Mouse (Mus musculus) left cerebral cortex, postnatal 10 days (tissue): ENCODE measurements at regions not wholly inside any gene's neighbourhood (a gene's known extent, or its start where the extent isn't known, plus 50 kb on each side); places are given as distances from the start of the nearest gene placed in this dataset.

Experiments used
- DNase-seq, 2 experiments: peaks; one replicate each; pipeline ENCODE4 v3.0.0; 2021 to 2022; ENCODE audit warnings: low spot score in 2 of 2, mixed read lengths in 1 of 2; ENCODE audit errors: extremely low spot score in 1 of 2
- intact Hi-C: fragments of 180-260 bp; cut with DNase I; formaldehyde crosslinking; loops from one replicate; pipeline ENCODE4 v1.15.1; 2025

DNA sequence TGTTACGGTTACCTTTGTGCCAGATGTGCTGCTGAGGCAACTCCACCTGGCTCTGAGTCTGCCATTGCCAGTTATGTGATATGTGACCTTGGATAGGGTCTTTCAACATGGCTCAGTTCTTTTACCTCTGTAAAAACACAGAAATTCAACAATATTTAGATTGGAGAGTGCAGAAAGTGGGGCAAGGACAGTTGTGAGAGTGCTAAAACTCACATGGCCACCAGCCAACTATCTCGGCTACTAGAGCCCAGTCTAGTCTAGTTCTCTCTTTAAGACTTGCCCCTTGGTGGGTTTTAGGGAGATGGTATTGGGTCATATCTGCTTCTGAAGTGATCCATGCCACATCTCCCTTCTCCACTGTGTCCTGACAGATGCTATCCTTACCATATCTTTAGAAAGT, 233.0 kb downstream of the Phf14 start:
- intact Hi-C loops: no loop called here
- DNase-seq: no peak

GRCm38 (mm10) chr6:12145216-12145615, 237.6 kb downstream of the Phf14 start:
- no peak for DNase-seq
- intact Hi-C loops: no loop called here

GRCm38 (mm10) chr6:12150613-12151333, 243.2 kb downstream of the Phf14 start:
- DNase-seq: no peak
- intact Hi-C loops: no loop called here

GRCm38 (mm10) chr6:12163971-12164370, 256.4 kb downstream of the Phf14 start:
- intact Hi-C loops: no loop called here
- DNase-seq: no peak

DNA sequence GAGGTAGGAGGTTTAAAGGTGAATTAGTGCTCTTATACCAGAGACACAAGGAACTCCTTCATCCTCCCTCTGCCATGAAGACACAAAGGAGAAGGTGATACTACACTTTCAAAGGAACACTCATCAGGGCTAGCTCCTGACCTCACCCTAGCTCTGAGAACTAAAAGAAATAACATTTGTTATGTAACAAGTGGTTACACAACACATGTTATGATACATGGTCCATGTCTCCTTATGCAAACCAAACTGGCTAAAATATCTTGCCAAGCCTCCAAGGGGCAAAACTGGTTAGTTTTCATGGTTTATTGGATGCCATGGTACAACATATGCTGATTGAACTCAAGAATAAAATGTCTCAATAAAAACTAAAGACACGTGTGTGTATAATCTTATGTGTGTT, 260.9 kb downstream of the Phf14 start:
- DNase-seq: no peak
- intact Hi-C loops: no loop called here

- intact Hi-C loops: no loop called here
- no peak for DNase-seq
These were observed 261.8 kb downstream of the Phf14 start for GRCm38 (mm10) chr6:12169431-12169830.

GRCm38 (mm10) chr6:12170722-12171121, 263.1 kb downstream of the Phf14 start:
- intact Hi-C loops: no loop called here
- no peak for DNase-seq

GRCm38 (mm10) chr6:12171189-12171588, 263.6 kb downstream of the Phf14 start:
- intact Hi-C loops: no loop called here
- DNase-seq: no peak

DNA sequence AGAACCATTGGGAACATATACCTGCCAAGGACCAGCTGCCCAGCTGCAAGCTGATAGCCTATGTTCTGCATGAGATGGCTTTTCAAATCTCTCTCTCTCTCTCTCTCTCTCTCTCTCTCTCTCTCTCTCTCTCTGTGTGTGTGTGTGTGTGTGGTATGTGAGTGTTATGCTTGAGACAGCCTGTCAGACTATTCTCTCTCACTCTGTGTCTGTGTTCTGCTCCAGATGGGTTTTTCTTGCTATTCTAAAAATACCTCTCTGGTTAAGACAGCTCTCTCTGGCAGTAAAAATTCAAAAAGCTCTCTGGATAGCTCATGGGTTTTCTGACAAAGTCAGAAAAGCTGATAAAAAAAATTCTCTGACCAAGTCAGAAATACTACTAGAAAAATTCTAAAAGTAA, 270.4 kb downstream of the Phf14 start:
- DNase-seq: peak in 1 of 2 experiments; percentile 45
- intact Hi-C loops: no loop called here

DNA sequence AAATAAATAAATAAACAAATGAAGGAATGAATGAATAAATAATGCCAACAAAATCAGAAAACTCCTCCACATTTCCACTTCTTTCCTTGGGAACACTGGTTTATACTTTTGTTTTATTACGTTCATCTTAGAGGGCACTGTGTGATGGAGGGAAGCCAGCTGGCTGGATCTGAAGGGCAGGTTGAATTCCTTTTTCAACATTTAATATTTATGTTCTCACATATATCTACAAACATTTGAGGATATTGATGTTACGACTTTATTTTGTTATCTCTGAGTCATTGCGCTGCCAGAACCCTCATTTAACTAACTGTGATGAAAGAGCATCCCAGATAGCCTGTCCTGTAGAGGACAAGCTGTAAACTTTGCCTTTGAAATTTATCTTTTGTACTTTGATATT, 273.3 kb downstream of the Phf14 start:
- intact Hi-C loops: no loop called here
- no peak for DNase-seq

GRCm38 (mm10) chr6:12210190-12210589, 302.6 kb downstream of the Phf14 start:
- intact Hi-C loops: no loop called here
- no peak for DNase-seq

DNA sequence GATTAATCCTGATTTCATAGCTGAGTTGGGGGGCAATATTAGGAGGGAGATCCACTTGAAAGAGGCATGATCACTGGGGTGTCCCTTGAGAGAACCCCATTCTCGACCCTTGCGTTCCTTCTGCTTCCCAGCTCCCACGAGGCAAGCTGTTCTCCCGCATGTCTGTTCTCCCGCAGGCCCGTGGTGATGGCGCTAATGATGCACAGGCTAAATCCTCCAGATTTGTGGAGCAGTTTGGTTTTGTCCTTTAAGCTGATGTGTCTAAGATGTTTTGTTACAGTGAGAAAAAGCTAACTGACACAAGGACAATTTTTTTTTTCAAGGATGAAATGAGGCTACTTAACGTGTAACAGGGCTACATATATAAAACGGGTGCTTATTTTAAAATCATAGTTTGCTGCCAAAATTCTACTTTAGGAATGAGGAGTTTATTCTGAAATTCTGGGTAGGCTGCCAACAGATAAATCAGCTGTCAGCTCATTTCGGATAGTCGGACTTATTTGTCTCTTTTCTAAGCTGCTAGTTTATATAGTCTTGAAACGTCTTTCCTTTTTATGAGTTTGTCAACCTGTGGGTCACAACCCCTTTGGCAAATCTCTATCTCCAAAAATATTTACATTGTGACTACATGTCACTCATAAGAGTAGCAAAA, 307.0 kb downstream of the Phf14 start:
- intact Hi-C loops: no loop called here
- peak in 1 of 2 experiments; percentile 9 for DNase-seq

GRCm38 (mm10) chr6:12215178-12215553, 307.6 kb downstream of the Phf14 start:
- intact Hi-C loops: no loop called here
- DNase-seq: no peak

- intact Hi-C loops: no loop called here
These were observed 336.5 kb downstream of the Phf14 start for GRCm38 (mm10) chr6:12244151-12244550.

DNA sequence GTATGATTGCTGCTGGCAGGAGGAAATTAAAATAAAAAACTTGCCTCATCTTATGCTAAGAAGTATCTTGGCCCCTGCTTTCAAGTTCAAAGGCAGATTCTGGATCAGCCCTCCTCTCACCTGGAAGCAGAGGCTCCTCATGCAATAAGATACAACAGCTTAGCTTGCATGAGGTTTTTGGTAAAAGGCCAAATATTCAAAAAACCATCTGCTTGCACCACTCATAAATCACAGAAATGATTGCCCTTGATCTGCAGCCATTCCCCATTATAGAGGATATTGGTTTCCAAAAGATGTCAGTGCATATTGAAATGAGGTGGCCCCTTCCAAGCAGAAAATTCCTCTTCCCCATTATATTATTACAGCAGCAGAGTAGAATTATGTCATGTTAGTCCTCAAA, 340.4 kb downstream of the Phf14 start:
- DNase-seq: no peak
- intact Hi-C loops: no loop called here

More at GRCm38 (mm10) chr6:12244151-12244550, 336.5 kb downstream of the Phf14 start:
- DNase-seq: no peak

DNA sequence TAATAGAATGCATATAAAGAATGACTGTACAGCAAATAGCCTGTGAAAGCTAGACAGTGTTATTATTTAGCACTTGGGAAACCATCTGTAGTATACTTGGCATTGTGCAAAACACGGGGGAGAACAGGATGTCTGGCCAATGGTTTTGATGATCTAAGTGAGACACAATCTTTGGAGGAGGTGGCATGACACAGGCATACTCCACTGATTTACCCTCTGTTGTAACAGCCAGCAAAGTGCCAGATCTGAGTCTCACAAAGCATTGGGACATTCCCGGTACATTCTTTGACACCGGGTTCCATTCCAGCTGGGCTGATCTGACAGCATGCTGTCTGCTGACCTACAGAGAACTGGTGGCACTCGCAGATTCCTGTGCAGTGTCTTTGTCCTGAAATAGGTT, 341.0 kb downstream of the Phf14 start:
- intact Hi-C loops: no loop called here
- DNase-seq: no peak

DNA sequence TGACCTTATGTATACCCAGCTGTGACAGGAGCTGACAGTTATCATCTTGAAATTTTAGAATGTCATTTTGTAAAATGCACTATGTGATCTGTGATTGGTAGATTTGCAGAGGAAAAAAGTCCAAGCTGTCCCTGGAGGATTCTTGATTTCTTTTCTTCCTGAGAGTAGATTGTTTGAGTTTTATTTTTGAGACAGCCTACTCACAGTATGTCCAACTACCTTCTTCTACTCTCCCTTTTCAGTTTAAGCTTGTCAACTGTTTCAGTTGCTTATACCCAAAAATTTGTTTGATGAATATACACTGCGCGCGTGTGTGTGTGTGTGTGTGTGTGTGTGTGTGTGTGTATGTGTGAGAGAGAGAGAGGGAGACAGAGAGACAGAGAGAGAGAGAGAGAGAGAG, 346.9 kb downstream of the Phf14 start:
- intact Hi-C loops: loop anchor here (10.0 kb wide), 1 partner anchor 120 kb away; no protein-coding TSS in a partner anchor
- DNase-seq: no peak

- intact Hi-C loops: loop anchor here (10.0 kb wide), 1 partner anchor 121 kb away; no protein-coding TSS in a partner anchor
- DNase-seq: no peak
These were observed 347.8 kb downstream of the Phf14 start for GRCm38 (mm10) chr6:12255434-12255833.

DNA sequence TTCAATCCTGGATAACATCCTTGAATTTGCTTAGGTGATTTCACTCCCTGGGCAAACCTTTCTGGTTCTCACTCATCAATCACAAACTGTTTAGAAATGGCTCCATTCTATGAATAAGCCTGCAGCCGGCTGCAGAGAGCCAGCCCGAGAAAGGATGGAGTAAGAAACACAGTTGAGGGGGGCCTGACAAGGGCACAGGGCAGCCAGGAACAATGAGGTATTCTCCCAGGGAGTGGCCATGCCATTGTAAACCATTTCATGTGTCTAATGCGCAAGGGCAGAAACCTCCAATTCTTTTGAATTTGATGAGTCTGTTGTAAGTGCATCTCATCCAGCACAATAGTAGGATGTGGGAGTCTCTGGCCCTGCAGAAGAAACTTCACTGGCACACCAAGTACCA, 350.7 kb downstream of the Phf14 start:
- no peak for DNase-seq
- intact Hi-C loops: loop anchor here (10.0 kb wide), 1 partner anchor 123 kb away; no protein-coding TSS in a partner anchor

- intact Hi-C loops: loop anchor here (10.0 kb wide), 1 partner anchor 124 kb away; no protein-coding TSS in a partner anchor
- DNase-seq: no peak
These were observed 351.4 kb downstream of the Phf14 start for GRCm38 (mm10) chr6:12258940-12259481.
